Mouse (Mus musculus) lung, postnatal 36 days (tissue): ENCODE measurements around the gene Tbc1d24.
A peak's percentile ranks its signal among the peaks of the same experiment; 100 is the strongest.
"Not testable (repeated sequence)": the region's sequence is repeated elsewhere in the genome, so short reads cannot be mapped to it uniquely, and the experiment has no call there.

Experiments
- DNase-seq: peaks from one replicate; pipeline ENCODE4 v3.0.0; 2022; ENCODE audit warnings: mixed read lengths

The Tbc1d24 gene

GRCm38 (mm10) chr17:24140845-24141424, 64.4 kb downstream of the Tbc1d24 start:
- DNase-seq = peak; percentile 25

GRCm38 (mm10) chr17:24139968-24140367, 65.4 kb downstream of the Tbc1d24 start:
- DNase-seq = no peak

- DNase-seq = no peak
Measured at GRCm38 (mm10) chr17:24139256-24139655, 66.1 kb downstream of the Tbc1d24 start.

- no peak for DNase-seq
Measured at GRCm38 (mm10) chr17:24137226-24137880, 68.0 kb downstream of the Tbc1d24 start.

- DNase-seq = peak; percentile 40
Measured at GRCm38 (mm10) chr17:24134062-24134461, 71.3 kb downstream of the Tbc1d24 start.

- not testable (repeated sequence) for DNase-seq
Measured at GRCm38 (mm10) chr17:24132919-24133318, 72.4 kb downstream of the Tbc1d24 start.

- DNase-seq = no peak
Measured at GRCm38 (mm10) chr17:24131570-24131969, 73.8 kb downstream of the Tbc1d24 start.

- not testable (repeated sequence) for DNase-seq
Measured at GRCm38 (mm10) chr17:24129246-24129645, 76.1 kb downstream of the Tbc1d24 start.

- no peak for DNase-seq
Measured at GRCm38 (mm10) chr17:24127592-24127991, 77.8 kb downstream of the Tbc1d24 start.

- DNase-seq = no peak
Measured at GRCm38 (mm10) chr17:24126801-24127200, 78.6 kb downstream of the Tbc1d24 start.
